Mouse (Mus musculus) right cerebral cortex, adult 2 months (tissue): Measurements from ENCODE around the gene Nadsyn1.

ENCODE experiments used
- DNase-seq, 2 experiments: peaks; one replicate each; pipeline ENCODE4 v3.0.0; 2021 to 2022; ENCODE audit warnings: low spot score in 2 of 2

The Nadsyn1 gene

GRCm38 (mm10) chr7:143755357-143756124 is 67.1 kb downstream of the Nadsyn1 start:
- peak in 1 of 2 experiments; percentile 10 for DNase-seq

GRCm38 (mm10) chr7:143753990-143754715 is 68.5 kb downstream of the Nadsyn1 start:
- peak; percentile 56 to 66 for DNase-seq

- DNase-seq = no peak
Measured at GRCm38 (mm10) chr7:143752606-143753005, 70.0 kb downstream of the Nadsyn1 start.

- DNase-seq = no peak
Measured at GRCm38 (mm10) chr7:143752056-143752455, 70.6 kb downstream of the Nadsyn1 start.

- DNase-seq = no peak
Measured at GRCm38 (mm10) chr7:143751380-143751779, 71.3 kb downstream of the Nadsyn1 start.

- no peak for DNase-seq
Measured at GRCm38 (mm10) chr7:143749045-143749444, 73.6 kb downstream of the Nadsyn1 start.

- DNase-seq = peak; percentile 91 to 93
Measured at GRCm38 (mm10) chr7:143748041-143748868, 74.4 kb downstream of the Nadsyn1 start.
